In genomic region chr6:73002391-73002790, GRCm38 (mm10) we compare ENCODE assay signal across 29 mouse cellular contexts. TPM values are rescaled to one million over a fixed set of nuclear protein-coding genes. Genes with fewer than 3 reads are reported as not detected.
A peak's percentile ranks its signal among the peaks of the same experiment; 100 is the strongest.
DNase-seq lines count a peak whose midpoint lies in the region; ATAC-seq and TF ChIP-seq lines count a peak whose summit lies in the region.
"Had no signal": no experiment of that assay in that cellular context is flagged by ENCODE, and none has a peak within 500 bp of the region (broad histone marks: within the 10 kb centered on the region; RNA-seq: fewer than 3 reads in every experiment).

No protein-coding gene starts in this region.

- H3K9me3 ChIP-seq in intestine, embryonic 15.5 days: no peaks in the 10 kb centered on the region
- H3K9me3 ChIP-seq in intestine, postnatal 0 days (ENCODE audit: control insufficient read depth): no peaks in the 10 kb centered on the region
- H3K9me3 ChIP-seq in intestine, embryonic 16.5 days (ENCODE audit: control insufficient read depth, low read length): no peaks in the 10 kb centered on the region
- H3K9me3 ChIP-seq: embryonic facial prominence, embryonic 13.5 days; forebrain, embryonic 10.5 days; forebrain, embryonic 15.5 days; G1E; heart, embryonic 13.5 days; limb, embryonic 12.5 days; liver, embryonic 15.5 days; midbrain, embryonic 12.5 days had no signal

- H3K27ac ChIP-seq in intestine, embryonic 15.5 days: no peak overlapping the region
- no peak overlapping the region for H3K27ac ChIP-seq in intestine, postnatal 0 days (ENCODE audit: low read depth, low read length)
- H3K27ac ChIP-seq in intestine, embryonic 16.5 days (ENCODE audit: low read length): no peak overlapping the region
- H3K27ac ChIP-seq in left cerebral cortex, adult 2 months: no peak overlapping the region
- H3K27ac ChIP-seq: embryonic facial prominence, embryonic 13.5 days; forebrain, embryonic 10.5 days; forebrain, embryonic 15.5 days; heart, embryonic 13.5 days; hindbrain, embryonic 14.5 days; limb, embryonic 12.5 days; liver, embryonic 15.5 days; midbrain, embryonic 12.5 days had no signal

- no peak overlapping the region for H3K4me3 ChIP-seq in intestine, embryonic 15.5 days (replicated peaks)
- no peak overlapping the region for H3K4me3 ChIP-seq in intestine, postnatal 0 days (ENCODE audit: low read depth, low read length)
- no peak overlapping the region for H3K4me3 ChIP-seq in intestine, embryonic 16.5 days (ENCODE audit: low read length)
- no peak overlapping the region for H3K4me3 ChIP-seq in left cerebral cortex, adult 2 months
- H3K4me3 ChIP-seq: embryonic facial prominence, embryonic 13.5 days; forebrain, embryonic 10.5 days; forebrain, embryonic 15.5 days; heart, embryonic 13.5 days; limb, embryonic 12.5 days; liver, embryonic 15.5 days; midbrain, embryonic 12.5 days had no signal

- no peaks in the 10 kb centered on the region for H3K27me3 ChIP-seq in intestine, embryonic 15.5 days (replicated peaks)
- no peaks in the 10 kb centered on the region for H3K27me3 ChIP-seq in intestine, postnatal 0 days (replicated peaks; ENCODE audit: control insufficient read depth, insufficient read depth, low read length)
- no peaks in the 10 kb centered on the region for H3K27me3 ChIP-seq in intestine, embryonic 16.5 days (replicated peaks; ENCODE audit: control insufficient read depth, insufficient read depth, low read length)
- H3K27me3 ChIP-seq: CH12.LX; embryonic facial prominence, embryonic 13.5 days; forebrain, embryonic 15.5 days; heart, embryonic 13.5 days; liver, embryonic 15.5 days; midbrain, embryonic 12.5 days had no signal

- TF ChIP-seq CTCF in intestine, postnatal 0 days (IDR thresholded peaks at IDR 0.05; ENCODE audit: low read depth): no peak
- TF ChIP-seq CTCF in left cerebral cortex, adult 2 months (IDR thresholded peaks at IDR 0.05): no peak

- no peak overlapping the region for H3K9ac ChIP-seq in intestine, embryonic 15.5 days
- no peak overlapping the region for H3K9ac ChIP-seq in intestine, postnatal 0 days (ENCODE audit: low read depth, low read length)
- no peak overlapping the region for H3K9ac ChIP-seq in intestine, embryonic 16.5 days (ENCODE audit: low read depth, low read length)
- H3K9ac ChIP-seq: embryonic facial prominence, embryonic 13.5 days; forebrain, embryonic 15.5 days; heart, embryonic 13.5 days; hindbrain, embryonic 14.5 days; limb, embryonic 12.5 days; liver, embryonic 15.5 days; midbrain, embryonic 12.5 days had no signal

- no peak overlapping the region for H3K4me2 ChIP-seq in intestine, embryonic 15.5 days (replicated peaks)
- no peak overlapping the region for H3K4me2 ChIP-seq in intestine, postnatal 0 days (replicated peaks; ENCODE audit: low read depth)
- no peak overlapping the region for H3K4me2 ChIP-seq in intestine, embryonic 16.5 days (ENCODE audit: low read depth, low read length)
- H3K4me2 ChIP-seq: embryonic facial prominence, embryonic 13.5 days; forebrain, embryonic 15.5 days; heart, embryonic 13.5 days; hindbrain, embryonic 14.5 days; limb, embryonic 12.5 days; liver, embryonic 15.5 days; midbrain, embryonic 12.5 days had no signal

- no peaks in the 10 kb centered on the region for H3K36me3 ChIP-seq in intestine, embryonic 15.5 days
- no peaks in the 10 kb centered on the region for H3K36me3 ChIP-seq in intestine, postnatal 0 days (ENCODE audit: control insufficient read depth, insufficient read depth)
- no peaks in the 10 kb centered on the region for H3K36me3 ChIP-seq in intestine, embryonic 16.5 days (ENCODE audit: control insufficient read depth, insufficient read depth, low read length)
- H3K36me3 ChIP-seq: embryonic facial prominence, embryonic 13.5 days; forebrain, embryonic 10.5 days; forebrain, embryonic 15.5 days; G1E; heart, embryonic 13.5 days; limb, embryonic 12.5 days; liver, embryonic 15.5 days; midbrain, embryonic 12.5 days had no signal

- ATAC-seq in intestine, embryonic 15.5 days: peak; percentile 69
- no peak for ATAC-seq in intestine, postnatal 0 days
- peak; percentile 76 for ATAC-seq in intestine, embryonic 16.5 days
- peak; percentile 70 for ATAC-seq in megakaryocyte-erythroid progenitor cell, adult 5-6 weeks (replicated peaks; ENCODE audit: low FRiP score, low TSS enrichment, poor library complexity, severe bottlenecking)
- ATAC-seq: forebrain, embryonic 15.5 days; lung, postnatal 0 days had no signal

- H3K4me1 ChIP-seq in intestine, embryonic 15.5 days (replicated peaks): no peaks in the 10 kb centered on the region
- no peaks in the 10 kb centered on the region for H3K4me1 ChIP-seq in intestine, postnatal 0 days (replicated peaks; ENCODE audit: control insufficient read depth, insufficient read depth, low read length)
- no peaks in the 10 kb centered on the region for H3K4me1 ChIP-seq in intestine, embryonic 16.5 days (ENCODE audit: control insufficient read depth, insufficient read depth, low read length)
- H3K4me1 ChIP-seq: forebrain, embryonic 10.5 days; forebrain, embryonic 15.5 days; heart, embryonic 13.5 days; limb, embryonic 12.5 days; liver, embryonic 15.5 days; midbrain, embryonic 12.5 days had no signal

- DNase-seq in ES-CJ7 (ENCODE audit: low read depth, low spot score): peak; percentile 75
- DNase-seq in natural killer cell, adult 2 months (ENCODE audit: low spot score in 2 of 2): no peak
- no peak for DNase-seq in frontal cortex, postnatal 36 days (ENCODE audit: low spot score in 2 of 2)
- no peak for DNase-seq in left cerebral cortex, adult 2 months (ENCODE audit: extremely low spot score in 1 of 2, low spot score in 2 of 2)
- DNase-seq: adrenal gland, postnatal 25 days; cerebellum, adult 11-12 months; cerebellum, adult 9-11 months; heart, postnatal 10 days; kidney, adult 2 months; kidney, postnatal 4 days; layer of hippocampus, adult 9-11 months; right cerebral cortex, postnatal 25 days; thymus, adult 18-20 months; thymus, postnatal 25 days had no signal

- WGBS in intestine, embryonic 15.5 days: 40% methylated on average over 1 of the region's 1 CpGs
- 32% methylated on average over 1 of the region's 1 CpGs for WGBS in intestine, postnatal 0 days
- WGBS in intestine, embryonic 16.5 days: 63% methylated on average over 1 of the region's 1 CpGs

- intact Hi-C loops in left cerebral cortex, adult 2 months (cut with DNase I): no loop called here

RNA-seq across cellular contexts. Expression of gene Tmsb10, which starts 43.8 kb away (rescaled TPM):
- polyA plus RNA-seq in intestine, embryonic 15.5 days (2015; fragmentation: Nextera tagmentation; extraction: Ambion mirVana): 1,739 and 2,151 TPM in 2 replicates
- polyA plus RNA-seq in intestine, postnatal 0 days (2015; fragmentation: Nextera tagmentation; extraction: Ambion mirVana): 3,149 and 3,323 TPM in 2 replicates
- polyA plus RNA-seq in intestine, embryonic 16.5 days (2015; fragmentation: Nextera tagmentation; extraction: Ambion mirVana): 1,797 and 1,804 TPM in 2 replicates
- total RNA-seq in megakaryocyte-erythroid progenitor cell, adult 5-6 weeks (2014; fragmentation: Nextera tagmentation): 259 and 304 TPM in 2 replicates
- 303 and 381 TPM in 2 replicates for total RNA-seq in megakaryocyte-erythroid progenitor cell, adult 5-6 weeks (2017)
- total RNA-seq in left cerebral cortex, adult 2 months (2021): 100 to 1,000 TPM; 429 to 476 TPM
